Mouse (Mus musculus) frontal cortex, postnatal 10 days (tissue): Measurements from ENCODE around the gene Tex11.
"Not testable (repeated sequence)": the region's sequence is repeated elsewhere in the genome, so short reads cannot be mapped to it uniquely, and the experiment has no call there.

ENCODE experiments used
- DNase-seq, 2 experiments: peaks; one replicate each; pipeline ENCODE4 v3.0.0; 2022; ENCODE audit warnings: low spot score in 2 of 2, mixed read lengths in 1 of 2

The Tex11 gene

DNA sequence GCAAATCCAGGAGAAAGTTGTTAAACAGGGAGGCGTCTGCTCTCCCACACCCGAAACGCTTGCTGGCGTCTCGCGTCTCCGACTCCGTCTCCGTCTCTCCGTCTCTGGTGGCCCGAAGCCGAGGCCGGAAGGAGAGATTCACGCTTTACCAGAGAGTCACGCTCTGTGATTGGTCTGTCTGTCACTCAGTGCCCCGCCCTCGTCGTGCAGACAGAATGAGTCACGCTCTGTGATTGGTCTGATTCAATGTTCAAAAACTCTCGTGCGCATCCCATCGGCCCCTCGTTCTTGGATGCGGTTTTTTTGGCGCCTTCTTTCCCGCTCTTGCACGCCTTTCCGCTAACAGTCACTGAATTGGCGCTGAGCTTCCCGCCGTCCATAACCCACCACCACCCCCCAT lies at the start of gene Tex11:
Tex11 (minus strand) TSS at position 127 of the 400 bp plus-strand sequence.
- DNase-seq, result no peak

DNA sequence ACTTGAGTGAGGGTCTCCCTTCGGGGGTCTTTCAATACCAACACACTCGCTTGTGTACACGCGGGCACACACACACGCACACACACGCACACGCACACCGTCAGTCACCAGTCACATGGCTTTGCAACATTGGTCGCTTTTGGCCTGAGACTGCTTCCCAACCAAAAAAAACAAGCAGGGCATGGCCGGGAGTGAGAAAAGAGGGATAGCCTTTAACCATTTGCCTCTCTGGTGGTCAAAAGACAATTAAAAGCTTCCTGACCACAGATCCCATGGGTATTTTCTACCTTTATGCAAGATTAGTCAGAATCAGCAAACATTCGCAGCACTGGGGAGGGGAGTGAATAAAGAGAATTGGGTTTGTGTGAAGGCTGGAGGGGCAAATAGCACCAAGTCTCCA lies 26.5 kb upstream of the Tex11 start, which contains the start of gene Slc7a3:
Slc7a3 (minus strand) TSS at position 101 of the 400 bp plus-strand sequence.
- no peak for DNase-seq

DNA sequence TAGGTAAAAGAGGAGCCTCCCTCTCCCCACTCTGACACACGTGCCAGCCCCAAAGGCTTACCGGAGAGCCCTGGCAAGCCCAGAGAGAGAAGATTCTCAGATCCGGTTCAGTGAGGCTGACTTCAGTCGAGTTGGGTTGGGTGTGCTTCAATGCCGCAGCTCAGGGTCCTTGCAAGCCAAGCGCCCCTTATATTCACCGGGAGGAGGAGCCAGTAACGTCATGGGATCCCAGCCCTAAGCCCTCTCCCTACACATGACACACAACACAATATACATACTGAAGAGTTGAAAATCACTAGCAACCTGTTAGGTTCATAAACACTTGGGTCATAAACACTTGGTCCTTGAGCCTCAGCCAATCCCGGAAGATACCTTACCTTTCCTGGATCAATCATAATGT lies 25.7 kb upstream of the Tex11 start:
- not testable (repeated sequence) for DNase-seq

DNA sequence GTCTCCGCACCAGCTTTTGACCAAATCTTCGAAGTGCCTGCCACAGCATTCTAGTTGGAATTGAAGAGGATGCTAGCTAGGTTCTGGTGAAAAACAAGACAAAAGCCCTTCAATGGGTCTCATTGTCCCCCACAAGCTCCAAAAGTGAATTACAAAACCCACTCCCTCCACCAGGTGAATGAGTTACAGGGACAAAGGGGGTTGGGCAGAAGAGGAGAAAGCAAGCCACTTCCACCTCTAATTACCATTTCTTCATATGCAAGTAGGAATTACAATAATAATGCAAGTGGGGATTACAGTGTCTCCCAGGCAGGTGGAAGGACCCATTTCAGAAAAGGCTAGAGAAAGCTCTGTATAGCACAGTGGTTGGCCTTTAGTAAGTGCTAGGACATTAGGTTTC lies 24.7 kb upstream of the Tex11 start:
- DNase-seq, result no peak

DNA sequence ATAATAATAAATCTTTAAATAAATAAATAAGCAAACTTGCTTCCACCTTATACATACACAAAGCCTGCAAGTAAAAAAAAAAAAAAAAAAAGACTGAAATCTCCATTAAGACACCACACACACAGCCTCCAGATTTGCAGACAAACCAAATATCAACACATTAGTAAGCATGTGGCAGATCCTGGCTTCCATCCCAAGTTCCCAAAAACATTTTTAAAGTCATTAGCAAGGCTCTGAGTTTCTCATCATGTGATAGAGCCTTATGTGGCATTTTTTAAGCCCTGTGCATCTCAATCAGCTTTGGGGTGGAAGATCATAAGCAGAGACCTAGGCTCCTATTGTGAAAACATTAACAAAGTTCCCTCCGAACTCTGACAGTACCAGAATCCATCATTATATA lies 5.8 kb upstream of the Tex11 start:
- no peak for DNase-seq

DNA sequence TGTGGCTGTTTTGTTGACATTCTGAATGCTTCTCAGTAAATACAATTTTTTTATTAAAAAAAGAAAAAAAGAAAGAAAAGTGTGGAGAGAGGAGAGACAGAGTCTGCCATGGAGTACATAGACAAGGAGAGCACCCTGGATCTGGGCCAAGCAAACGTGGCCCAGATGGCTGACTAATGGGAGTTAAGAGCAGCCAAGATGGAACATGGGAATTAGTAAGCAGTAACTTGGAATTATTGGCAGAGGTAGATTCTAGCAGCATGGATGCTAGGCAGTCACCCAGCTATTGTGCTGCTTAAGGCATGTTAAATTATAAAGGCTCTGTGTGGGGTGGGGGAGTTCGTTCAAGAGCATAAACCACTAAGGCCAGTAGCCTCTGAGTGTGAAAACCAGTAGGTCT lies 4.0 kb upstream of the Tex11 start:
- no peak for DNase-seq

DNA sequence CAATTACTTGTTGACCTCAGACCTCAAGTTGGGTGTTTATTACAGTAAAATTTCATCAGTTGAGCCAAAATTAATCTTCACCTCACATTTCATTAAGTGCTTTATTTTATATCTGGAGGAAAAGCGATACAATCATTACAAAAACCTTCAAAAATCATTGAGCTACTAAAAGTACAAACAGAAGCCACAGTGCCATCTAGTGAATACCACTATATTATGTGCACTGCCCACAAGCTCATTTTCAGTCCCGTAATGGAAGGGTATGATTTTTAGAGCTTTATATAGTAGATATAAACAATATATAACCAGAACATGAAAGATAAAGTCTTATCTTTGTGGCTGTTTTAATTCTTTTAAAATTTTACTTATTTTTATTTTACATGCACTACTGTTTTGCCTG lies 115.8 kb downstream of the Tex11 start:
- DNase-seq, result no peak

DNA sequence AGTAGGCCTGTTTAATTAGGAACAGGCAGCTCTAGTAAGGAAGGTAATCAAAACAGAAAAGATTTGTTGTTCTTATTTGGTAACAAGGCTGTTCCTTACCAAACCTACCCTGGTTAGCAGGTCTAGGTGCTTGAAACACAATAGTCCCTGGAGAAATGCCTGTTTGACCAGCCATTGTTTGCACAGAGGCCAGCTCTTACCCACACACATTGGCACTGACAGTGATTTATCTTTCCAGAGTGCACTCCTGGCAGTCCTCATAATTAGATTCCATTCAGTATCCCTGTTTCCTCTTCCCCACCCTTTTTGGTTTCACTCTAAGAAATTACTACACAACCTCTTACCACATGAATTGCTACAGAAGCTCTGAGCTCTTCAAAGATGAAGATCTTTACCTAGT lies 220.3 kb downstream of the Tex11 start:
- DNase-seq, result no peak

DNA sequence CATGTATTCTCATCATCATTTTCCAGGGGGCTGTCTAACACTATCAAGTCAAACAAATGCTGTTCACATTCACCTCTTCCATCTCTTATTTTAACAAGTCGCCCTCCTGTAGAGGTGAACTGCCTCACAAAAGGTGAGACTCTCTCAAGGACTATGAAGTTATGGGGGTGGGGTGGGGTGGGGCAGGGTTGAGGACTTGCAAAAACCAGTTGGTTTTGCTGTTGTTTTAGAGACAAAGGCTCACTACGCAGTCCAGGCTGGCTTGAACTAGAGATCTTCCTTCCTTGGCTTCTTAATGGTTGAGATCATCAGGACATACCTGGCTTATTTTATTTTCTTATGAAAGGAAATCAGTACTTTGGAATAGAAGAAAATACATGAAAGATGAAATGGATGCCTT lies 226.7 kb downstream of the Tex11 start:
- DNase-seq, result no peak

DNA sequence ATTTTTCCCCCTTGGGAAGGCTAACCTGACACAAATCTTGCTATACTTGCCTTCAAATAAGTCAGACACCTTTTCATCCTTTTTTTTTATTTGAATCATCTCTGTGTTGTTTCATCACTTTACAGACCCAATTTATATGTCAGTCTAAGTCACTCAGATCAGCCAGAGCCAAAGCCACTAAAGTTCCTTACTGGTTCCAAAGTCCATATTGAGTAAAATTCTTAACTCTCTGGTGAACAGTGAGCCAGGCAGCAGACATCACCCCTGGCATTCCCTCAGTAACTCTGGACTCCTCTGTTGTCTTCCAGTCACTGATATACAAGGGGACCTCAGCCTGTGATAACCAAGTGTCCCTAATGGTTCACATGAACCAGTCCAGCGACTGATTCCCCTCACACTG lies 233.9 kb downstream of the Tex11 start:
- no peak for DNase-seq

DNA sequence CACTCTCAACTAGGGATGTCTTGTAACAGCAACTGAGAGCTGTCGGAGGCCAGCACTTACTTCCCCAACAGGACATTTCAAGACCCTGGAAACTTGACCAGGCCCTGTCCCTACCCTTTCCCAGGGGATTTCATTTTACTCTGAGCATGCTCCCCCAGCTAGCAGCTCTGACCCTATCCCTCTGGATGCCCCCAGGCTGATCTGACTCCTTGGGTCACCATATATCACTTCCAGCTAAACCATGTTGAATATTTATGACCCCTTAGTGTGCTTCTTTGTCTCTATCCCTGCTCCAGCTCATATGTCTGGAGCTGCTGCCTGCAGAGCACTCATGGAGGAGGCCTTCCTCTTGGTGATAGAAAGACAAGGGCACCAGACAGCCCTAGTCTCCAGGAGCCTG lies 238.3 kb downstream of the Tex11 start:
- no peak for DNase-seq

DNA sequence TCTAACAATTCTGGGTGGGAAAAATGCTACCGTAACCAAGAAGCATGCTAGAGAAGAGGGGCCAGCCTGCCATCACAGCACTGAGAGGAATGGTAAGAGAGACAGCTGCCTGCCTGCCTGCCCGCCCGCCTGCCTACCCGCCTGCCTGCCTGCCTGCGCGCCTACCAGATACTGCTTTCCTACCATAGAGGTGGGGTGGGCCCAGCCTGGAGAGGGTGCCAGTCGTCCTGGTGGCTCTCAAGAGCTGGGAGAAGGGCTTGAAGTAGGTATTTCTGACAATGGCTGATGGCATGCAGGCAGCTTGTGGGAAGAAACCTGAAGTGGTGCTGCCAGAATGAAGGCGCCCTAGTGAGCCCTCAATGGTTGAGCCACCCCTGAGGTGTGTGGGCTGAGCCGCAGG lies 240.8 kb downstream of the Tex11 start:
- DNase-seq, result no peak

DNA sequence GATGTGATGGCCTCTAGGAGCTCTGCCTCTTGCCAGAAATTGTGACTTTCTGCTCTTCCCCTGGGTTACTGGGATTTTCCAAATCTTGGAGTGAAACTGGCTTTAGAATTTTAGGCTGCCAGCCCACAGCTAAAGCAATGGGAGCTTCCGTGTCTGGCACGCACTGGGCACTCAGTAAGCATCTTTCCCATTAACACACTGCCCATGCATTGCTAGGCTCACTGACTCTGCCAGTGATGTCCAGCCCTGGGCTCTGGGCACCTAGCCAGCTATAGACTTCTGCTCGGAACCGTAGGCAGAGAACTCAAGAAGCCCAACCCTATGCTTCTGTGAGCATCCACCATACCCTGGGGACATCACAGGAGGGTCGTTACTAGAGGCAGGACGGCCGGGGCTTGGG lies 243.7 kb downstream of the Tex11 start:
- DNase-seq, result no peak

DNA sequence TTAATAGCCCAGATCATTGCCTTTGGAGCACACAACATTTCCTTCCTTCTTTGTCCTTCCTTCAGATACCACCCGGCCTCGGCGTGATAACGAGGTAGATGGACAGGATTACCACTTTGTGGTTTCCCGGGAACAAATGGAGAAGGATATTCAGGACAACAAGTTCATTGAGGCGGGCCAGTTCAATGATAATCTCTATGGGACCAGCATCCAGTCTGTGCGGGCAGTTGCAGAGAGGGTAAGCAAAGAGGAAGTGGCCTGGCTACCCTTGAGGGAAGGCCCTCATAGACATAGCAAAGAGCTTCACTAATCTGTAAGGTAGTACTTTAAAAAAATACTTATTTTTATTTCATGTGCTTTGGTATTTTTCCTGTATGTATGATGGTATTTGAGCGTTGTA lies 245.3 kb downstream of the Tex11 start:
- DNase-seq, result no peak

DNA sequence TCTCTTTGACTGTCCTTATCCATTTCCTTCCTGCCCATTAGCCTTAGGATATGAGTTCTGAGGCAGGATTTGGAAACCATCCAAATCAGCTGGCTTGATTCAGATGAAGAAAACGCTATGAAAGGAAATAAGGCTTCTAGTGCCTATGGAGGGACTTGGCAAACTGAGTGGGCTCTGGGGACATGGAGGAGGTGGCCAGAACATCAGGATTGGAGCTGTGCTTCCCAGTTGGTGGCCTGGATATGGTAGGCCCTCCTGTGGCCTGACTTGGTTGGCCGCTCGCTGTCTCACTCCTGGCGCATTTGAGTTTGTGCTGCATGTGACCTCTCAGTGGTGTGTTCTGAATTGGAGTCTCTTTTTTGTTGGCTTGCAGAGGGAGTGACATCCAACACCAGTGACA lies 248.3 kb downstream of the Tex11 start:
- DNase-seq, result no peak

DNA sequence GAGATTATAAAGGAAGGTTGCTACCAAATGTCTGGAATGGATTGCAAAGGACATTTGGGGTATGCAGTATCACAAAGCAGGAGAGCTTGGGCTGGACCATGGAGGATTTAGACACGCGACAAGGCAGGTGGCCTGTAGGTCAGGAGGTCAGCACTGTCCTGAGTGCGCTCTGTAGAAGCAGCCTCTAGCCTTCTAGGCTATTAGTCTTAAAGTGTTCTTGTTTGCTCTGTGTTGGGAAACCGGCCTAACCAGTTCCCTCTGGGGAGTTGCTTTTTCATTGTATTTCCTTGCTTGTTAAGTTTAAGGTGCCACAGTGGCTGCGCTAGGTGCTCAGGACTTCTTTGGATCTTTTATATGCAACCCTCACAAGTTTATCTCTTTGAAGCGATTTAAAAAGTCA lies 257.4 kb downstream of the Tex11 start:
- no peak for DNase-seq

DNA sequence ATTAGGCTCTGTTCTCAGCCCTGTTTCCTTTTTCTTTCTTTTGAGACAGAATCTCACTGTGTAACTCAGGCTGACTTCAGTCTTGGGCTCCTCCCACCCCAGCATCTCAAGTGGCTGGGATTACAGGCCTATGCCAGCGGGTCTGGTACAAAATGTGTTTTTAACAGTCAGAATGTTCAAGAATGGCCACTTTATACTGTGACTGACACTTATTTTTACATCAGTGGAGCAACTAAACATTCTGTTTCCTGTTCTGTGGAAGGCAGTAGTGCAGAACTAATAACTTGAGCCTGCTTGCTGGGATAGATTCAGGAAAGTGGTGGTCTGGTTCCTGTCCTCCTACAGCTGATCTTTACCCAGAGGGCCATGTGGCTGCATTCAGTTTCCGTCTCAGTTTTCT lies 258.8 kb downstream of the Tex11 start:
- DNase-seq, result no peak

DNA sequence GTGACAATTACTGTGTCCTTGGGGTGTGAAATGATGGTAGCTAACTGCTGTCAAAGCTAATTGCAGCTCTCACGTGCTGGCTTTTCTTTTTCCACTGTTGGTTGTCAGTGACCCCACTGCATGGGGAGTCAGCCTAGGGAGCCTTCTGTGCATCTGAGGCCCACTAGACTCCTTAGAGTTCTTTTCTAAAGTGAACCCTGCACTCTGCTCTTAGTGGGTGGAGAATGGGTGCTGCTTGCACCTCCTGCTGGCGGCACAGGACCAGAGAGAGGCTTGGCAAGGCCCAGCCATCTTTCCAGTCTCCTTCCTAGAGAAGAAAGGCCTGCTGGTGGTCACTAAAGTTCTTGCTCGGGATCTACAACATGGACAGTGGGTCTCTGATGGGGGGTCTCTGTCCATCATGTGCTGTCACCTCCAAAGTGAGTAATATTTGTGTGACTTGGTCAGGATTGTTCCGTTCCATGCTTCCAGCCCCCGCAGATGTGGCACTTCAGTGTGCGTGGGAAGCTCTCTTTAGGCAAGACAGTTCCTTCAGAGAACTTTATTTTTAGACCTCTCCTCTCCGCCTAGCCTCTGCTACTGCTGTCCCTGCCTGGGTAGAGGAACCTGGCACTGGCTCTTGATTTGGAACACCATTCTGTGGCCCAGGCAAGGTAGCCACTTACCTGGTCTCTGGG lies 261.5 kb downstream of the Tex11 start:
- no peak for DNase-seq

DNA sequence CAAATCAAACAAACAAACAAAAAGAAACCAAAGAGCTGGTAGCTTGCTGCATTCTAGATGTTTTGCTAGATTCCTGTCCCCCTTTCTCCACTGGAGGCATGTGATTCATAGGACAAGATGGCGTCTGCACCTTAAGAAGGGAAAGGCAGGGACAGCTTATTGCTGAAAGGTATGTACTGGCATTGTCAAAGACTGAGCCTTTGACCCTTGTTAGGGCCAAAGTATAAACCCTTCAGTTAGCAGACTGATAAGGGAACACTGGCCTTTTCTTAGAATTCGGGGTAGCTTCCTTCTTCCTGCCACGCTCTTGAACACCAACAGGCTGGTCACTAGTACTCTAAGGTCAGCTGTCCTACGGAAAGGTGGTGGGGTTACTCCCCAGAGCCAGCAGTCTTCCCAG lies 262.1 kb downstream of the Tex11 start:
- no peak for DNase-seq

DNA sequence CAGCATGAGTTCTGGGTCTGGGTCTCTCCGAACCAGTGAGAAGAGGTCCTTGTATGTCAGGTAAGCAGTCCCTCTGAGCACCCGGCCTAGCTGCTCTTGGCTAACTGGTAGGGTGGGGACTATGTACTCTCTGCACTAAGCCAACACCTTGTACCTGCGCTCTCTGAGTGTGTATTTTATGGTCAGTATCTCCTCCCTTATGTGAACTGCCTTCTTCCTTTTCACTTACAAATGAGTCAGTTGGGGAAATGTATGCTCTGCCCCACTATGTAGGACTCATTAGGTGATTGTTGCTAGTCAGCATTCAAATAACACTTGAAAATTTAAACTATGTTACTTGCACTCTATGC lies 262.8 kb downstream of the Tex11 start:
- DNase-seq, result no peak

DNA sequence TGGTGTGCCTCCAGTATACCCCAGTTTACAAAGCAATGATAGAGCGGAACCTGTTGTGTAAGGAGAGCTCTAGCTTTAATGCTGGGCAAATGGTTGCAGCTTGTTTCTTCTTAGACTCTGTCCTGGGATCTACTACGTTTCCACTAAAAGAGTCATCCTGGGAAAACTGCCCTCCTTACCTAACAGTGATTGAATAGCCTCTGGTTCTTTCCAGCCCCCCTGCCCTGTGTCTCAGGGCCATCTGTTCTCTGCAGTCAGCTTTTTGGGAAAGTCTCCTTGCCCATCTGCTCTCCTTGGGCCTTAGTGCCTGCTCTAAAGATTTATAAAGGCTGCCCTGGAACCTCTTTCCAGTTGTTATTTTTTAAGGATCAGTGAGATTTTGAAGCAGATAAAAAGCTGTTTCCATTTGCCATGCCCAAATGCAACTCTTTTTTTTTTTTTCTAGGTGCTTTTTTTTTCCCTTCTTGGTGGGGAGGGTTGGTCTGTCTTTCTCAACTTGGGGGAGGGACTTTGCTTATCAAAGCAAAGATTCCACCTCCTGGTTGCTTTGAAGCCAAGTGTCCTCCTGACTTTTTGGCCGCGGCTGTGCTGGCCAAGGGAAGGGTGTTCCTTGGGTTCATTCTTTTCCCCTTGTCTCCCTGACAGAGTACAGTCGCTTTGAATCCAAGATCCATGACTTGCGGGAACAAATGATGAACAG lies 263.3 kb downstream of the Tex11 start:
- DNase-seq, result no peak

DNA sequence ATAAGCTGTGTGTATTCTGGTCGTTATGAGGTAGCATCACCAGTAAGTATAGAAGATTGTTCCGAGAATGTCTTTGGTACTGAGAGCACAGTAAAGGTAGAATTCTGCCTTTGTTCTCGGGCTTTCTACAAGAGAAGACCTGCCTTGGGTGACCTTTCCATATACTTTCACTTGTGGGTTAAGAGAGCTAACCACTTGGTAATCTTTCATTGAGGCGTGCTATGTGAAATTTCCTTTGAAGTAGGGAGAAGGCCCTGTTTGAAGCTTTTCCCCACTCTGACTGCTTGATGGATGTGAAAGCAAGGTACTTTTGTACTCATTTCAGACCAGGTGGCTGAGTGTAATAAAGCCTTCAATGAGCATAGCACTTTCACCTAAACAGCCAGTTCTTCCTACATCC lies 270.1 kb downstream of the Tex11 start:
- no peak for DNase-seq
